Mouse (Mus musculus) cortical plate, adult 2 months (tissue): ENCODE results near the gene Trappc1.

Source experiments
- CTCF ChIP-seq: fragments of 200-500 bp; IDR thresholded peaks from 2 replicates; pipeline ENCODE4 v1.5.1; 2011; ENCODE audit warnings: mild to moderate bottlenecking, control low read depth, low read length; ENCODE audit not compliant: insufficient read depth; ENCODE audit errors: extremely low read depth
- POLR2A ChIP-seq: fragments of 200-500 bp; IDR thresholded peaks from 2 replicates; pipeline ENCODE4 v1.6.1; 2011; ENCODE audit warnings: mild to moderate bottlenecking, low read length, control low read depth; ENCODE audit not compliant: insufficient read depth; ENCODE audit errors: extremely low read depth

GRCm38 (mm10) chr11:69366157-69366854, 42.5 kb downstream of the Trappc1 start:
- TF ChIP-seq POLR2A (peak; percentile 62; the same call in 1 of the 2 replicates), CTCF (no peak)
